Mouse (Mus musculus): ENCODE data around the gene Ms4a6c. TPM values are rescaled to one million over a fixed set of nuclear protein-coding genes. Genes with fewer than 3 reads are reported as not detected.
"Not testable (repeated sequence)": the region's sequence is repeated elsewhere in the genome, so short reads cannot be mapped to it uniquely, and the experiment has no call there.

Ms4a6c gene
- 6.0 and 7.9 TPM in 2 replicates for polyA plus RNA-seq (2015; fragmentation: Nextera tagmentation; extraction: Ambion mirVana)

GRCm38 (mm10) chr19:11469215-11469614 lies at the start of gene Ms4a6c:
Gene Ms4a6c (plus strand): TSS chr19:11469366.
- H3K36me3 ChIP-seq; H3K27ac ChIP-seq; H3K4me2 ChIP-seq; H3K9ac ChIP-seq; ATAC-seq (ENCODE audit: borderline replicate concordance, extremely low read depth, low FRiP score, low TSS enrichment); H3K4me3 ChIP-seq; H3K27me3 ChIP-seq; H3K4me1 ChIP-seq; H3K9me3 ChIP-seq: not testable (repeated sequence)
- WGBS: 72% methylated on average over 4 of the region's 4 CpGs

- not testable (repeated sequence) for H3K4me3 ChIP-seq; ATAC-seq (ENCODE audit: borderline replicate concordance, extremely low read depth, low FRiP score, low TSS enrichment); H3K9me3 ChIP-seq; H3K27me3 ChIP-seq; H3K9ac ChIP-seq; H3K4me2 ChIP-seq; H3K27ac ChIP-seq; H3K36me3 ChIP-seq; H3K4me1 ChIP-seq
- 68% methylated on average over 1 of the region's 1 CpGs for WGBS
Observed at GRCm38 (mm10) chr19:11431209-11431608, 38.0 kb upstream of the Ms4a6c start.

GRCm38 (mm10) chr19:11435058-11435834 lies 33.9 kb upstream of the Ms4a6c start:
- no peak overlapping the region for H3K27ac ChIP-seq
- no peak for ATAC-seq (ENCODE audit: borderline replicate concordance, extremely low read depth, low FRiP score, low TSS enrichment)
- H3K9ac ChIP-seq: no peak overlapping the region
- no peaks in the 10 kb centered on the region for H3K27me3 ChIP-seq
- H3K4me1 ChIP-seq: no peaks in the 10 kb centered on the region
- 81% methylated on average over 4 of the region's 4 CpGs for WGBS
- H3K9me3 ChIP-seq: no peaks in the 10 kb centered on the region
- no peak overlapping the region for H3K4me2 ChIP-seq
- no peaks in the 10 kb centered on the region for H3K36me3 ChIP-seq
- no peak overlapping the region for H3K4me3 ChIP-seq

GRCm38 (mm10) chr19:11443338-11443737 lies 25.8 kb upstream of the Ms4a6c start, which contains the start of gene Ms4a4b:
Gene Ms4a4b (plus strand): TSS chr19:11443553.
- no peak within 1 kb of the TSS for H3K9ac ChIP-seq

GRCm38 (mm10) chr19:11443964-11444363 lies 25.2 kb upstream of the Ms4a6c start:
- H3K9me3 ChIP-seq: no peaks in the 10 kb centered on the region
- no peaks in the 10 kb centered on the region for H3K27me3 ChIP-seq
- 78% methylated on average over 5 of the region's 5 CpGs for WGBS
- no peaks in the 10 kb centered on the region for H3K36me3 ChIP-seq
- ATAC-seq (ENCODE audit: borderline replicate concordance, extremely low read depth, low FRiP score, low TSS enrichment): no peak
- no peak overlapping the region for H3K9ac ChIP-seq
- H3K27ac ChIP-seq: no peak overlapping the region
- no peak overlapping the region for H3K4me2 ChIP-seq
- no peaks in the 10 kb centered on the region for H3K4me1 ChIP-seq
- no peak overlapping the region for H3K4me3 ChIP-seq

More at GRCm38 (mm10) chr19:11443338-11443737, 25.8 kb upstream of the Ms4a6c start, which contains the start of gene Ms4a4b:
- no peaks in the 10 kb centered on the region for H3K36me3 ChIP-seq
- H3K4me3 ChIP-seq: no peak within 1 kb of the TSS
- H3K4me1 ChIP-seq: no peaks in the 10 kb centered on the region
- no peak within 1 kb of the TSS for H3K4me2 ChIP-seq
- H3K9me3 ChIP-seq: no peaks in the 10 kb centered on the region
- H3K27me3 ChIP-seq: no peaks in the 10 kb centered on the region
- no peak within 1 kb of the TSS for H3K27ac ChIP-seq
- no peak for ATAC-seq (ENCODE audit: borderline replicate concordance, extremely low read depth, low FRiP score, low TSS enrichment)

GRCm38 (mm10) chr19:11447238-11447637 lies 21.9 kb upstream of the Ms4a6c start:
- WGBS: 85% methylated on average over 2 of the region's 2 CpGs
- Histone ChIP-seq H3K27ac (no peak overlapping the region), H3K9ac (no peak overlapping the region), H3K36me3 (no peaks in the 10 kb centered on the region), H3K9me3 (no peaks in the 10 kb centered on the region), H3K27me3 (no peaks in the 10 kb centered on the region), H3K4me3 (no peak overlapping the region), H3K4me2 (no peak overlapping the region), H3K4me1 (no peaks in the 10 kb centered on the region)
- ATAC-seq (ENCODE audit: borderline replicate concordance, extremely low read depth, low FRiP score, low TSS enrichment): no peak

GRCm38 (mm10) chr19:11459041-11459440 lies 10.1 kb upstream of the Ms4a6c start:
- 78% methylated on average over 4 of the region's 4 CpGs for WGBS
- H3K9me3 ChIP-seq: not testable (repeated sequence)

GRCm38 (mm10) chr19:11464795-11465194 lies 4.4 kb upstream of the Ms4a6c start:
- not testable (repeated sequence) for H3K9me3 ChIP-seq; H3K27me3 ChIP-seq; H3K36me3 ChIP-seq; H3K9ac ChIP-seq; H3K4me3 ChIP-seq; ATAC-seq (ENCODE audit: borderline replicate concordance, extremely low read depth, low FRiP score, low TSS enrichment); H3K4me2 ChIP-seq; H3K4me1 ChIP-seq; H3K27ac ChIP-seq
- WGBS: 8% methylated on average over 1 of the region's 1 CpGs

More at GRCm38 (mm10) chr19:11459041-11459440, 10.1 kb upstream of the Ms4a6c start:
- not testable (repeated sequence) for H3K9ac ChIP-seq; H3K4me2 ChIP-seq; H3K4me3 ChIP-seq; H3K27ac ChIP-seq; H3K4me1 ChIP-seq; H3K36me3 ChIP-seq; ATAC-seq (ENCODE audit: borderline replicate concordance, extremely low read depth, low FRiP score, low TSS enrichment); H3K27me3 ChIP-seq

GRCm38 (mm10) chr19:11466471-11466870 lies 2.7 kb upstream of the Ms4a6c start:
- Histone ChIP-seq H3K9me3 (no peaks in the 10 kb centered on the region), H3K4me3 (no peak overlapping the region), H3K4me2 (no peak overlapping the region), H3K27ac (no peak overlapping the region), H3K9ac (no peak overlapping the region), H3K4me1 (no peaks in the 10 kb centered on the region), H3K36me3 (no peaks in the 10 kb centered on the region), H3K27me3 (no peaks in the 10 kb centered on the region)
- no peak for ATAC-seq (ENCODE audit: borderline replicate concordance, extremely low read depth, low FRiP score, low TSS enrichment)
- 24% methylated on average over 5 of the region's 5 CpGs for WGBS

GRCm38 (mm10) chr19:11468361-11468760 lies 805 bp upstream of the Ms4a6c start:
- WGBS: 44% methylated on average over 1 of the region's 1 CpGs
- not testable (repeated sequence) for H3K4me1 ChIP-seq; H3K4me2 ChIP-seq; H3K4me3 ChIP-seq; H3K27ac ChIP-seq; H3K9me3 ChIP-seq; H3K9ac ChIP-seq; ATAC-seq (ENCODE audit: borderline replicate concordance, extremely low read depth, low FRiP score, low TSS enrichment); H3K27me3 ChIP-seq; H3K36me3 ChIP-seq

- no peaks in the 10 kb centered on the region for H3K9me3 ChIP-seq
- whole genome bisulfite sequencing: 77% methylated on average over 2 of the region's 2 CpGs
- no peak overlapping the region for H3K4me3 ChIP-seq
- no peaks in the 10 kb centered on the region for H3K4me1 ChIP-seq
- no peaks in the 10 kb centered on the region for H3K27me3 ChIP-seq
- no peak overlapping the region for H3K9ac ChIP-seq
- no peak for ATAC-seq (ENCODE audit: borderline replicate concordance, extremely low read depth, low FRiP score, low TSS enrichment)
- no peaks in the 10 kb centered on the region for H3K36me3 ChIP-seq
- no peak overlapping the region for H3K4me2 ChIP-seq
- H3K27ac ChIP-seq: no peak overlapping the region
Observed at GRCm38 (mm10) chr19:11479714-11480113, 10.5 kb downstream of the Ms4a6c start.

- no peaks in the 10 kb centered on the region for H3K9me3 ChIP-seq
- no peak overlapping the region for H3K27ac ChIP-seq
- no peaks in the 10 kb centered on the region for H3K36me3 ChIP-seq
- no peaks in the 10 kb centered on the region for H3K4me1 ChIP-seq
- no peaks in the 10 kb centered on the region for H3K27me3 ChIP-seq
- no peak overlapping the region for H3K9ac ChIP-seq
- ATAC-seq (ENCODE audit: borderline replicate concordance, extremely low read depth, low FRiP score, low TSS enrichment): no peak
- WGBS: 74% methylated on average over 2 of the region's 2 CpGs
- H3K4me2 ChIP-seq: no peak overlapping the region
- no peak overlapping the region for H3K4me3 ChIP-seq
Observed at GRCm38 (mm10) chr19:11482684-11483083, 13.5 kb downstream of the Ms4a6c start.

Measured in lung, embryonic 15.5 days (tissue).